Mouse (Mus musculus) spleen, embryonic (tissue): ENCODE results near the gene Cd209b.

Source experiments
- CTCF ChIA-PET: fragments of 350-600 bp; sonication (Branson Sonifier 250); formaldehyde crosslinking; loops from one replicate; lab custom pipeline; 2022; lab: Charles Lee

Gene Cd209b

GRCm38 (mm10) chr8:3926744-3927143 lies at the start of gene Cd209b:
Cd209b (minus strand) TSS chr8:3926844.
- CTCF ChIA-PET, result no interaction called here

DNA sequence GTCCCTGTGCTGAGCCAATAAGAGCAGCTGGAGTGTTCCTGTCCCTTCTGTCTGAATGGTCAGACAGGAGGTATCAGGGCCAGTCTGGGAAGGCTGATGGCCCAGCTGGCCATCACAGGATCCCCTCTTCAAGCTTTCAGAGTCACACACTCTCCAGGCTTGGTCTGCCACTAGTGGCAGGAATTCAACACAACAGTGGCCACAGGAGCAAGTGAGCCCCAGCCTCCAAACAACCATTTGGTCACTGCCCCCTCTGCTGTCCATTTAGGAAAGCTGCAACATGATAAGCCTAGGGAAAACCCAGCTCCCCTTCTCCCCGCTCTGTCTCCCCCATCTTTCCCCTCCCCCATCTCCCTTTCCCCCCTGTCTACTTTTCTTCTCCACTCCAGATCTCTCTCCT lies 29.4 kb upstream of the Cd209b start:
- CTCF ChIA-PET, result interaction anchor here (0.6 to 1.2 kb wide), 2 partner anchors 236 to 830 kb away, joined by 3 to 4 read pairs; no protein-coding TSS in a partner anchor

- CTCF ChIA-PET, result no interaction called here
Measured at GRCm38 (mm10) chr8:3954646-3955045, 28.0 kb upstream of the Cd209b start, which contains the start of gene Cd209c. Cd209c (minus strand) TSS chr8:3954746.

DNA sequence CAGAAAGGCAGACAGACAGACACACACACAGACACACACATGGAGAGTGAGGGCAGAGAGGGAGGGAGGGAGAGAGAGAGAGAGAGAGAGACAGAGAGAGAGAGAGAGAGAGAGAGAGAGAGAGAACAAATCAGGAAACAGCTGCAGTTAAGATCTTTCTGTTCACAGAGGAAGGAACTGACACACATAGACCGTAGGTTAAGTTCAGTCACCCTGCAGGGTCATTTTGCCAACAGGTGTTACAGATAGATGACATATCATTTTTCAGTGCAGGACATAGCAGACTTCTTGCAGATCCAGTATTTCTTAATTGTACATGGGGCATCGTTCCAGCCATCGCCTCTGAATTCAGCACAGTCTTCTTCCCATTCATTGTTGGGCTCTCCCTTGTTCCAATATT lies 13.4 kb upstream of the Cd209b start:
- CTCF ChIA-PET, result no interaction called here

DNA sequence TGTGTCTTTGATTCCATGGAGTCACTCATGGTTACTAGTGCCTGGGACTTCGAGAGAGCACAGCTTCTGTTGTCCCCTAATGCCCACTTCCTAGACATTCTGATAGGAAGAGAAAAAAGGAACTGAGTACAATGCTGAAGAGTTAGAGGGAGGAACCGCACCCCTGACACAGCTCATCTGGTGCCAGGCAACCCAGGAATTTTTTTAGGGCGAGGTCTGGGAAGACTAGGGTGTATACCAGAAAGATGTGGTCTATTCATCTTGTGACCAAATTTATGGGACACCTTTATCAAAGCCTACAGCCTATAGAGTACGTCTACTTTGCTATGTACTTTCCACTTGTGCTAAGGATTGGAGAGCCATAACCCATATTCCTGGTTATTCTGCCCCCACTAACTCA lies 48.2 kb downstream of the Cd209b start, which contains the start of gene Cd209d:
Gene Cd209d (minus strand): TSS at position 101 of the 400 bp plus-strand sequence.
- CTCF ChIA-PET, result no interaction called here

GRCm38 (mm10) chr8:3876121-3876520 lies 50.5 kb downstream of the Cd209b start:
- CTCF ChIA-PET, result no interaction called here
